Mouse (Mus musculus): ENCODE results near the gene Malsu1.

The Malsu1 gene

DNA sequence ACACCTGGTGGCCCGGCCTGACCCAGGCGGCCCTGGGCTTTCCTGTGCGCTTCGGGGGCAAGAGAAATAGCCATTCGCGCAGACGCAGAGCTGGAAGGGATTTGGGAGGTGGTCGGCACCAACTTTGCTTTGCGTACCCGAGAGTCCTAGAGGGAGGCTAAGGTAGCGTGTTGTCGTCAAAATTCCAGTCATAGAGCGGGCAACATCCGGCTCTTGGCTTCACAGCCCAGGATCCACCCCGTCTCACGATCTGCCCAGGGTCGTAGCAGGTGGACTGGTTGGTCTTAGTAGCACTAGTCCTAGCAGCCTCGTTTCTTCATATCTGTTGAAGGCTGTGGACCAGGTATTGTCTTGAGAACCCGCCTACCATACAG, 509 bp downstream of the Malsu1 start:
- DNase-seq (ENCODE audit: low read depth, low spot score) = peak; percentile 38

DNA sequence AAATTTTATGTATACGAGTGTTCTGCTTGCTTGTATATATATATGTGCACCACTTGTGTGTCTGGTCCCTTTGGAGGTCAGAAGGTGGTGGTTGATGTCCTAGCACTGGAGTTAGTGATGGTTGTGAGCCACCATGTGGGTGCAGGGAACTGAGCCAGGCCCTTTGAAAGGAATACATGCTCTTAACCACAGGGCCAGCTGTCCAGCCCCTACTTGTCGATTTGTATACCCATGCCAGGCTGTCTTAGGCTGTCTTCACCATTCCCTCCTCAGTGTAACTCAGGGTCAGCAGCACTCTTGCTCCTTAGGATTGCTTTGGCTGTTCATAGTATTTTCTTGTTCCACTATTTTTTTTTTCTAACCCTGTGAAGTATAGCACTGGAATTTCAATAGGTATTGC, 4.3 kb downstream of the Malsu1 start:
- DNase-seq (ENCODE audit: low read depth, low spot score) = no peak

DNA sequence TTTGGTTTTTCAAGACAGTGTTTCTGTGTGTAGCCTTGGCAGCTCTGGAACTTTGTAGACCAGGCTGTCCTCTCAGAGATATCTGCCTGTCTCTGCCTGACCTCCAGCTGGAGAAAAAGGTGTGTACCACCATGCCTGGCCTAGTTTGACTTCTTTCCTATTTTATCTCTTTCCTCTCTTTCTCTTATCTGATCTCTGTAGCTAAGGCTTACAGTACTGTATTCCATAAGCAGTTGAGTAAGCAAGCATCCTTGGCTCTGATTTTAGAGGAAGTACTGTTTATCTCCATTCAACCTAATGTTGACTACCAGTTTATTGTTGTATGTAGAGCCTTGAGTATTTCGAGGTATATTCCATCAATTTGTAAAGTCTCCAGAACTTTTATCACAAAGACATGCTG, 5.7 kb downstream of the Malsu1 start:
- no peak for DNase-seq (ENCODE audit: low read depth, low spot score)

DNA sequence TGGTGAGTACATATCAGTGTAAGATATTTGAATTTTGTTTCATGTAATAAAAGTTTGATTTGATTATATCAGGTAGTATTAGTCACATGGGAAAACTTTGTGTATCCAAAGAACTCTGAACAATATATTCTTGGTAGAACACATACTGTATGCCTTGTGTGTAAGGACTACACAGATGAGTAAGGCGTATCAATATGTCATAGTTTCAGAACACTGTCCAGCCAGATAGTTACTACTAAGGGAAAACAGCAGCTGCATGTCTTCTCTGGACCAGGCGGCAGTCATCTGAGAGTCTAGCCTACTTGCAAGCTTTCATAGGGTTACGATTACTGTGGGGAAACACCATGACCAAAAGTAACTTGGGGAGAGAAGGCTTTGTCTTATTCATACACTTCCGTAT, 9.4 kb downstream of the Malsu1 start:
- no peak for DNase-seq (ENCODE audit: low read depth, low spot score)

DNA sequence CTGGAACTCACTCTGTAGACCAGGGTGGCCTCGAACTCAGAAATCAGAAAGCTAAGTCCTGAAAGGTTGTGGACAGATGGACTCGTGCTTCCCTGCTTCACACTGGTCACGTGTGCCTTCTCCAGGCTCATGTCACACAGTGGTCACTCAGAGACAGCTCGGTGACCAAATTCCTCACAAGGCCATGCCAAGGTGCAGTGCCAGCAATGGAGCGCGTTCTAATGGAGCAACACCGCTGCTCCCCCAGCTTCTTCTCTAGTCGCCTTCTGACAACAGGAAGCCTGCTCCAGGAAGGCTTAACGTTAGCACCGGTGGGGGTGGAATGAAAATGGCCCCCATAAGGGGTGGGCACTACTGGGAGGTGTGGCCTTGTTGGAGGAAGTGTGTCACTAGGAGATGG, 21.4 kb downstream of the Malsu1 start:
- no peak for DNase-seq (ENCODE audit: low read depth, low spot score)

DNA sequence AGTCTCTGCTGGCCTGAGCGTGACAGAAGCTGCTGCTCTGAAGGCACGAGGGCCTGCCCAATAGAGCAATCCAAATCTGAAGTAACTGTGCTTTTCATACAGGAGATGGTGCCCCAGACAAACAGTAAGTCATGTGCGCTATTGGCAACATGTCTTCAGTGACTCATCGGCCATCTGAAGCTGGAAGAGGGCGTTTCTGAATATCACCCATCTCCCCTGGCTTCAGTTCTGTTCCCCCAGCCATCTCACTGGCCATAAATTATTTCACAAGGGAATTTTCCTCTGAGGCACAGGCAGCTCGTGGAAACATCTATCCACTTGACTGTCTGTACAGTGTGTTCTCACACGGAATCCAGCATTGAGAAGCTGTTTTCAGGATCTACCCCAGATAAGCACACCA, 22.8 kb downstream of the Malsu1 start:
- DNase-seq (ENCODE audit: low read depth, low spot score) = no peak

DNA sequence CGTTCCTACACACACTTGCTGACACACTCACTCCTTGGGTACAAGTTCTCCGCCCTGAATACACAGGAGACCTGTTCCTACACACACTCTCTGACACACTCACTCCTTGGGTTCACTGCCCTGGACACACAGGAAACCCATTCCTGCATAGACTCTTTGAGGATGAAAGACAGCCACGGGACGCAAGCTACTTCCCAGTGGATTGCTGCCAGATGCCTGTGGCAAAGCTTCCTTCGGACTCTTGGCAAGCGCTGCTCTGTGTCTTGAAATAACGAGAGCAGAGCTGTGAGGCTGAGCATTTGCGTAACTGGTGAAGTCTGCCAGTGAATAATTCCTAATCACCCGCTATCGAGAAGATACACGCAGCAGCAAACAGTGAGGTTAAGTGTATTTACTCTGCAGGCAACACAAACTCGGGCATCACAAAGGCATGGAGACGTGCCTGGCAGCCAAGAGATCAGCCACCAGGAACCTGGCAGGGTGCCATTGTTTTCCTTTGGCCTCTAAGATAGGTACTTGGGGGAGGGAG, 23.4 kb downstream of the Malsu1 start:
- no peak for DNase-seq (ENCODE audit: low read depth, low spot score)

DNA sequence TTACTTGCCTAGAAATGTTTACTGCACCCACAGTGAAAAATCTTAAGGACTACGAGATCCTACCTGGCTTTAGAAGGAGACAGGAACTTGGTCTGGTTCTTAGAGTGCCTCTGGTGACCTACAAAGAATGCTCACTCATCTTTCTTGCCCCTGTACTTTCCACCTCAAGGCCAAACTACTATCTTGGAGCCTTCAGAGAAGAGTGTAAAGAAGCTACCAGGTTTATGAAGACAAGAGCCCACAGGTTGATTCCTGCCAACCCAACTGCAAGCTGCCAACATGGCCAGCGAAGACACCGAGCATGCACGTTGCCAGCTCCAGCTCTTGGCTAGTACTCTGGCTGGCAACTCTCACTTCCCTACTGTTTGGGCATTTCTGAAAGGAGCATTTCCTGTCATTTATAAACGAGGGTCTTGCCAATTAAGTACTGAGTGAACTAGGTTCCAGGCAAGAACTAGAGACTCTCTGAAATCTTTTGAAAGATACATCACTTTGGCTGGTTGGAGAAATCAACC, 24.1 kb downstream of the Malsu1 start:
- DNase-seq (ENCODE audit: low read depth, low spot score) = no peak

DNA sequence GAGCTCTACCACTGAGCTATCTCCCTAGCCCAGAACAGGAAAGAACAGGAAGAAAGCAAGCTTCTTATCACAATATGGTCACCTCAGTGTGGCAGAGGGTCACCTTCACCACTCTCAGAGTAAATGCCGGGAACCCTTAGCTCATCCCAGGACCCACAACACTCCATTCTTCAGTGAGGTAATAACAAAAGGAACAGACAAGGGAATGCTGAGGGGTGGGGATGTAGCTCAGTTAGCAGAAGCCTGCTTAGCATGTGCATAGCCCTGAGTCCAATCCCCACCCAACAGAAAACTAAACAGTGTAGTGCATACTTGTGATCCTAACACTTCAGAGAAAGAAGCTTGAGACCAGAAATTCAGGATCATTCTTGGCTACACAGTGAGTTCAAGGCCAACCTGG, 25.5 kb downstream of the Malsu1 start:
- DNase-seq (ENCODE audit: low read depth, low spot score) = no peak

DNA sequence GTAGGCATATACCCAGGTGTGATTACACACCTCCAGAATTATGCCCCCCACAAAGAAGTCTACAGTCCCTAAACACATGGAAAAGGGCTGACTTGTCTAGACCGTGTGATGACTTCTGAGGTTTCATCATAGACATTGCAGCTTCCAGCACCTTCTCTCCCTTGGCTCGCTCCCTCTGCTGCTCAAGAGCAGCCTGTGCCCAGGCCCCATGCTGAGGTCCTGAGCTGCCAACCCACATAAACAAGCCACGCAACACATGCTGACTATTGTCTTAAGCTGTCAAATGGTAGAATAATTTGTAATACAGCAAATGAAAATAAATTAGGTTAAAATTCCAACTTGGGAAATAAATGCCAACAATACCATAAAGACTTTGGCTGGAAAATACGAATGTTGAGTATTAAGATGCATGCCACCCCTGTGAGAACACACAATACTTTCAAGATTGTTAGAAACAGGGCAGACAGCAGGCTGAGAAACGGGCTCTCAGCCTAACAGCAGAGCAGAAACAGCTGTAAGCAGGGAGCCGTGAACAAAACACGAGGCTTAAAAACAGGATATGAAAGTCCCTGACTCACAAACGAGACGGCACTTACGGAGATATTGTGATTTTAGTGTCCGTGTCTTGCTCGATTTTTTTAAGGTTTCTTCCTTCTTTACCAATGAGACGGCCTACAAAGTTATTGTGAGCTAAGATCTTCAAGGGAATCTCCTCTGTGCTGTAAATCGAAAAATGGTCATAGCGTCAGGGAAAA, 33.3 kb downstream of the Malsu1 start:
- DNase-seq (ENCODE audit: low read depth, low spot score) = no peak

DNA sequence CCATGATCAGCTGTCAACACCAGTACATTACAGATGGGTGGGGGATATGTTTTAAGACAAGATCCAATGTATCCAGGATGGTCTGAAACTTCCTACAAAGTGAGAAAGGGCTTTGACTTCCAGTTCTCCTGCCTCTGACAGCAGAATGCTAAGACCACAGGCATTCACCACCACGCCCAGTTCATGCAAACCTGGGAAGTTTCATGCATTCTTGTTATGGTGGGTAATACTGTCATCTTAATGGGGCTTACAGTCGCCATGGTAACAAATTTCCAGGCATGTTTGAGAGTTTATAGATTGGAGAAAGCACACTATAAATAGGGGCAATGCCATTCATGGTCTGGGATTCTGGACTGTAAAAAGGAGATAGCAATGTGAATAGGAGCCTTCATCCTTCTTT, 35.6 kb downstream of the Malsu1 start:
- no peak for DNase-seq (ENCODE audit: low read depth, low spot score)

DNA sequence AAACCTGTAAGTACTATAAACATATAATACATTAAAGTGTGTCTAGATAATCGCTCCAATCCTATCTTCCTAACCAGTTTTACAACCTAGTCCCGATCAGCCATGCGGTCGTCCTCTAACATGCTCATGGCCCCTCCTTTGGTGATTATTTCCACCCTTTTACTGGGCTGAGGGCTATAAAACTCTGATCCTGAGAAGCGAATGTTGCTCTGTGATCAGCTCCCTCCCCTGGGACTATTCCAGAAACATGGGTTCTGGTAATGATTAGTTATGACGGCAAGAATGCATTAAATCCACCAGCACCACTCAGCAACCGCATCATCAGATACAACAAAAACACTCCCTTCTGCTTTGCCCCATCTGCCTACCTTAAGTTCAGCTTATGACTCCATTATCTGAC, 40.3 kb downstream of the Malsu1 start:
- peak; percentile 66 for DNase-seq (ENCODE audit: low read depth, low spot score)

DNA sequence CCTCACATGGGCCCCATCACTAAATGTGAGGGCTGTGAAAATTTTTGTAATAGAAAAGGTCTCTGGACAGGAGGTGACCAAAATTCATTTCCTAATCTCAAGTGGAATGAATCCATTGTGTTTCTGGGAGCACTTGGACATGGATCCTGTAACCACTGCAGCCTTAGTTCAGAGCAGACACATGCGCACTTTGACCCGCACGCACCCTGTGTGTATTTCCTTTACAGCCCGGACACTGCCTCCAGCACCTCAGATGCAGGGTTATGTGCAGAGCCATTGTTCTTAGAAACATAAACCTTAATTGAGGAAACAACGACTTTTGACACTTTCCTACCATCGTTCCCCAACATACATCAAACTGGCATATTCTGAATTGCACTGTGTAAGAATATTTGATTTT, 40.9 kb downstream of the Malsu1 start:
- no peak for DNase-seq (ENCODE audit: low read depth, low spot score)

DNA sequence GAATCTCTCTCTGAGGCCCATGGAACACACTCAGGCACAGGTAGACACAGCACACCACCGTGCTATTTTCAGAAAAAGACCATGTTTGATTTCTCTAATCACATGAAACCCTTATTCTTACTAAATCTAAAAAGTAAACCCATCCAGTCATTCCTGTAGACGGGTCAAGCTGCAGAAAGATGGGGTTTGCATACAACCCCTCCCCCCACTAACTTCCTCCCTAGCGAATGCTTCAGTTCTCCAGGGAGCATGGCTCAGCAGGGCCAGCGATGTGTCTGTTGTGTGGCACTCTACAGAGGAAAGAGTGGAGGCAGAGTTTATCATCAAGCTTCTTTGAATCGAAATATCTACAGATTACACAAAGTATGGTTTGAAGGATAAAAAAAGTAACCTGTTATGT, 42.0 kb downstream of the Malsu1 start:
- DNase-seq (ENCODE audit: low read depth, low spot score) = no peak

DNA sequence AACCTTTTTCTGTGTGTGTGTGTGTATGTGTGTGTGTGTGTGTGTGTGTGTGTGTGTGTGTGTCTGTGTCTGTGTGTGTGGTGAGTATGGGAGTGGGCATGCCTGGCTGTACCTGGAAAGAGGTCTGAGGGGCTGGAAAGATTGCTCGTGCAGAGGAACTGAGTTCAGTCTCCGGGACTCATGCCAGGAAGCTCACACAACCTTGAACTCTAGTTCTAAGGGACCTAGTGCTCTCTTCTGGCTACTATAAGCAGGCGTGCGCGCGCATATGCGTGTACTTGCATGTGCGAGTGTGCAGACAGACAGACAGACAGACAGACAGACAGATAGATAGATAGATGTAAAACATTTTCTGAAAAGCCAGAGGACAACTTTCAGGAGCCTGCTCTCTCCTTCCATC, 42.6 kb downstream of the Malsu1 start:
- DNase-seq (ENCODE audit: low read depth, low spot score) = no peak

DNA sequence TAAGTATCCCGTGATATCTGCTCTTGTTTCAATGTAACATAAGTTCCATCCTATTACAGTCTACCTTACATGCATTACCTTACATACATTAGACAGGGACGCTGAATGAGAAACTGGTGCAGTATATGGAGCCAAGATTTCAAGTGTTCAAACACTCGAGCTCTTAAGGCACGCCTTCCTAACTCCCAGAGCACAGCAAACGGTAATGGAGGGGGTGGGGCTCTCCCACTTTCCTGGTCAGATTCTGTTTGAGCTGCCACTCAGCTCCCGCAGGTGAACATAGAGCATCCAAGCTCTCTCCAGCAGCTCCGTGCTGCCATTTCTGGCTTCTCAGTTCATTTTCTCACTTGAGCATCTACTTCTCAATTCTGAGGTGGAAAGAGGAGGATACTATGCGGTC, 44.9 kb downstream of the Malsu1 start:
- no peak for DNase-seq (ENCODE audit: low read depth, low spot score)

DNA sequence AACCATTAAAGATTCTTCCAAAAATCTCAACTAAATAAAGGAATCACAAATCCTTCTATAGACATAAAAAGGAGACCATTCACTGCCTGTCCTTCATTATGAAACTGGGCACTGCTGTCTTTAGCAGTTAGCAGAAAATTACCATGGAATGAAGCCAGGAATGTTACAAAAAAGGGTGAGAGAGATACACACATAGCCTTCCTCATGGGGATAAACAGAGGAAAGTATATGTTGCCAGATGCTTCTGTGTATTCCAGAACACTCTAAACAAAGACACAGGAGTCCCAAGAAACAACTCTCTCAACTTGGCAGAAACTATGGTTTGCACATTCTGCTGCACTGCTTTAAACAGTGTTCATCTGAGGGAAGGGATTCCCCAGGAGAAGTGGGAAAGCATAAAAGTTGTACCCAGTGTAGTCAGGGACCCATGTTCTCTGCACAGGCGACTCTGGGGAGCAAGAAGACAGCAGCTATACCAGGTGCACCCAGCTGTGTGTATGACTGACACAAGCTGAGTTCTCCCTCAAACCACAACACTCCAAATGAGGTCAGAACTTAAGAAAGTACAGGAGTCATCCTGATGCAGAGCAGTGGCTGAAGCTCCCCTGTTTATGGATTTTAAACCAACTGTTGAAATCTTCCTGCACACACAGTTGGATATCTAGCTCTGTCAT, 46.0 kb downstream of the Malsu1 start:
- no peak for DNase-seq (ENCODE audit: low read depth, low spot score)

DNA sequence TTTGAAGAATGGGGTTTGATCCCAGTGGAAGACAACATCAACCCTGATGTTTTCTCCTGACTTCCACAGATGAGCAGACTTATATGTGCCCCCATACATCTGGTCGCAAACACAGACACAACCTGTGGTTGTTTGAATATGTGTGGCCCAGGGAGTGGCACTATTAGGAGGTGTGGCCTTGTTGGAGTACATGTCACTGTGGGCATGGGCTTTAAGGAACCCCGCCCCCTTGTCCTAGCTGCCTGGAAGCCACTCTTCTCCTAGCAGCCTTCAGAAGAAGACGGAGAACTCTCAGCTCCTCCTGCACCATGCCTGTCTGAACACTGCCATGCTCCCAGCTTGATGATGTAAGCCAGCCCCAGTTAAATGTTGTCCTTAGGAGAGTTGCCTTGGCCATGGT, 46.8 kb downstream of the Malsu1 start:
- no peak for DNase-seq (ENCODE audit: low read depth, low spot score)

DNA sequence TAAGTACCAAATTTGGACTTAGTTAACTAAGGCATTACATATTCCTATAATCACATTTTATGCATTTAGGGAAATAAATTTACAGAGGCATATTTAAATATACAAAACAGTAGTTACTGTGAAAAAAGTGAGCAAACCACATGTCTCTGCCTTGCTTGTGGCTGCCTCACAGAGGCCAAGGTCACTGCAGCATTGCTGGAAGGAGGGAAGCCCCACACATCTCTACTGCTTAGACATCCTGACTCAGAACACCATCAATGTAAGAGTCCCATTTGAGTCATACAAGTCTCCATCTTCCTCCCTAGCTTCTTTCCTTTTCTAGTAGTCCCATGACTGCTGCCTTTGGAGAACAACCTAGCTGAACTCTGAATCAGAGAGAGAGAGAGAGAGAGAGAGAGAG, 56.7 kb downstream of the Malsu1 start:
- no peak for DNase-seq (ENCODE audit: low read depth, low spot score)

DNA sequence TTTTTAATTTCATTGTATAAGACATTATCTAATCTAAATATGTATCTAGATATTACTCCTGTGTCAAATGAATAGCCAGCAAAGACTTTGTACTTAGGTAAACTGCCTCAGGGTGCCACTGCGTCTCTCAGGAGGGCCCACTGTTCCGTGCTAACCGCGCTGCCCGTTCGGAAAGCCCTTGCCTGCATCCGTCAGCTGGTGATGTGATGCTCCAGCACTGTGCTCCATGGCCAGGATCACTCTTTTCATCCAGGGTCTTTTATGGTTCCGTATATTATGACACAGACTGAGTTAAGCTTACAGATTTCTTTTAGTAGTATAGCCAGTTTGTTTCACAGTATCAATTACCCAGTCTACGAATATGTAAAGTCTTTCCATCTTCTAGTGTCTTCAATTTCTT, 58.3 kb downstream of the Malsu1 start:
- DNase-seq (ENCODE audit: low read depth, low spot score) = no peak

DNA sequence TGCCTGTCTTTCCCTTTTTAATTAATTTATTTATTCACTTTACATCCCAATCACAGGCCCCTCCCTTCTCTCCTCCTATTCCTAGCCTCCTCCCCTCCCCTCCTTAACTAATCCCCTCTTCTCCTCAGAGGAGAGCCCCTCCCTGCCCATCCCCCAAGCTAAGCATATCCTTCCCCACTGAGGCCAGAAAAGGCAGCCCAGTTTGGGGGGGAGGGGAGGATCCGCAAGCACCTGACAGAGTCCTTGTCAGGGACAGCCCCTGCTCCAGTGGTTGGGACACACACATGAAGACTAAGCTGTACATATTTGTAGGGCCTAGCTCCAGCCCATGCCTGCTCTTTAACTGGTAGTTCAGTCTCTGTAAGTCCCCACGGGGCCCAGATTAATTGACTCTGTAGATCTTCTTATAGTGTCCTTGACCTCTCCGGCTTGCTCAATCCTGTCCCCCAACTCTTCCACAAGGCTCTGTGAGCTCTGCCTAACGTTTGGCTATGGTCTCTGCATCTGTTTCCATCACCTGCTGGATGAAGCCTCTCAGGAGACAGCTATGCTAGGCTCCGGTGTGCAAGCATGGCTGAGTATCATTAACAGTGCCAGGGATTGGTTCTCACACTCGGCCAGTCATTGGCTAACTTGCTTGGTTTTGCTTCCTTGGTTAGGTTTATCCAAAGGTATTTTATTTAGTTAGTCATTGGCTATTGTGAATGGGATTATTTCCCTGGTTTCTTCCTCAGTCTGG, 58.9 kb downstream of the Malsu1 start:
- no peak for DNase-seq (ENCODE audit: low read depth, low spot score)

All from forelimb bud, embryonic 11.5 days (tissue).